Mouse (Mus musculus): ENCODE measurements around the gene Zfp82. TPM values are rescaled to one million over a fixed set of nuclear protein-coding genes. Genes with fewer than 3 reads are reported as not detected.

The Zfp82 gene
- total RNA-seq, 4 experiments from 2014 or later: 0.86 to 3.3 (median 2.8) TPM

DNA sequence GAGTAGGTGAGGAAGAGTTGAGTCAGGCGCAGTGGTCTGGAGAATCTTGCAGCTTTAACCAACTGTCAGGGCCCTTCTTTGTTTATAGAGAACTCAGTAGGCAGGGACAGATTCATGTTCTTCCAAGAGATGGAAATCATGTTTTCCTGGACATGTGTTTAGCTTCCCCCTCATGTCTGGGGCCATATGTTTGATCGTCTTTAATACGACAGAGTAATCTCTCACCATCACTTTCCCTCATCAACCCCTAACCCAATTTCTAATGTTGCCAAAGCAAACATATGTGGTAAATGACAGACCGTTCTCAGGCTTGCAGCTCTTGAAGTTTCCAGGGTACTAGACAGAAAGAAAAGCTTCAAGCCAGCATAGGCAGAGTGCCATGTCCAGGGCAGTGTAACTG is 24.6 kb downstream of the Zfp82 start:
- no peak for DNase-seq

DNA sequence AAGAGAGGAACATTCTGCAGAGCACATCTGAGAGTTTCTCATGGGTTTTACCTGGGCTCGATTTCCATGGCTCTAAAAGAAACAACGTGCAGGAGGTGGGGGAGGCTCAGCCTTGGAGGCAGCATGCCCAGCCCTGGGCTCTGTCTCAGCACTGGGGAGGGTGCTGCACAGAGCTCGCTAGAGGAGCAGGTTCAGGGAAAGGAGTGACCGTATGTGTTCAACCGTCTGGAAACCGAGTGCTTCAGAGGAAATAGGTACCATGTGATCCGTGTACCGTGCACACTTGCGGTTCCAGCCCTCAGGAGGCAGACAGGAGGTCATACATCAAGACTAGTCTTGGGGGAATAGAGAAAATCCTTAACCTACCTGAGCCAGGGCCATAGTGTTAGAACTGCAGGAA is 28.3 kb downstream of the Zfp82 start:
- DNase-seq: no peak

DNA sequence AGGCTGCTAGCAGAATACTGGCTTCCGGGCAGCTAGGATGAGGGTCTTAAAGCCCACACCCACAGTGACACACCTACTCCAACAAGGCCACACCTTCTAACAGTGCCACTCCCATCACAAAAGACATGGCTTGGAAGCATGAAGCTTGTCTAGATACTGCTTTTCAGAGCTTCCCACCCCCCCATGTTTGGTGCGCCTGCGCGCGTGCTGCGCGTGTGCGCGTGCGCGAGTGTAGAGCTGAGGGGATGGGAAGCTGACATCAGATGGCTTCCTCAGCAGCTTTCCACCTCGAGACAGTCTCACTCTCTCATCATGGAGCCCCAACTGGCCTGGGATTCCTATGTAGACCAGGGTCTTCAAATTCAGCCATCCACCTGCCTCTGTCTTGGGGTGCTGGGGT is 38.4 kb downstream of the Zfp82 start:
- DNase-seq: no peak

DNA sequence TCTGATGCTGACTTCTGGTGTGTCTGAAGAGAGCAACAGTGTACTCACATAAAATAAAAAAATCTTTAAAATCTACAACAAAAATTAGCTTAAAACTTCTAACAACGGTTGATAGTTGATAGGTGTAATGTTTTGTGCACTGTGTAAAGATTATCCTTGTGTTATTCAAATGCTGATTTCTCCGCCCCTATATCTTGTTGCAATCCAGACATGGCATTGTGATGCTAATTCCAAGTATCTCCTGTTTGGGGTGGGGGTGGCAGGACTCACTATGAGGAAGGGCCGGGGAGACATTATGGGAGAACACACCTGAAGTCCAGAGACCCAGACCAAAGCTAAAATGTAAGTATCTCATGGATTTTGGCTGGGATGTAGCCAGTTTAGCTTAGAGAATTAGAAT is 41.3 kb downstream of the Zfp82 start:
- no peak for DNase-seq

DNA sequence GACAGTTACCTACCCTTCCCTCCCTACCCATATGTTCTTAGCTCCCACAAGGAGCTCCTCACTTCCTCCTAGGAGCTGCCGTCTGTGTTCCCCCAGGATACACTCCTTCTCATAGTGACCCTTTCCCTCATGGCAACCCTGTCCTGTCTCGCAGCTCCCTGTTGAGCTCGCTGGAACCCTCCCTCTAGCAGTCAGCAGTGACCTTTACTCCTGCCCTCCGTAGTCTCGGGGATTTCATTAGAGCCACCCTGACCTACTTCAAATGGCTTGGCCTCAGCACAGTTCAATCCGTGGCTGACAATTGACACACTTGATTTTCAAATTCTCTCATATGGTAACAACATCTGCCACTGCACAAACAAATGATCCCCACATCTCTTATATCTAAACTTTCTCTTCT is 42.0 kb downstream of the Zfp82 start:
- DNase-seq: peak; percentile 12

DNA sequence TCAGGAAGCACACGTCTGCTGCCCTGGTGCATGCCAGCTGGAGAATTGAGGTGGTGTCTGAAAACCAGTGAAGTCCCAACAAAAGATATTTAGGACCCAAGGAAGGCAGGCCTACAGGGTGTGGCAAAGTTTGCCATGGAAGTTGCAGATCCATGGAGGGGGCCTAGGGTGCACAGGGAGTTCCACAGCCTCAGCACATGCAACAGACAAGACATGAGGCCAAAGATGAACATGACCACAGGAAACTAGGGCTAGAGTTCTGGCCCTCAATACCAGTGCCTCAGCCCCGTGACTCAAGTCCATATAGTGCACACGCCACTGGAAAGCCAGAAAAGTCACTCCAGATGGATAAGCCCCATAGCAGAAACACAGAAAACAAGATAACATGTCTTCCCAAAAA is 44.1 kb downstream of the Zfp82 start:
- no peak for DNase-seq

DNA sequence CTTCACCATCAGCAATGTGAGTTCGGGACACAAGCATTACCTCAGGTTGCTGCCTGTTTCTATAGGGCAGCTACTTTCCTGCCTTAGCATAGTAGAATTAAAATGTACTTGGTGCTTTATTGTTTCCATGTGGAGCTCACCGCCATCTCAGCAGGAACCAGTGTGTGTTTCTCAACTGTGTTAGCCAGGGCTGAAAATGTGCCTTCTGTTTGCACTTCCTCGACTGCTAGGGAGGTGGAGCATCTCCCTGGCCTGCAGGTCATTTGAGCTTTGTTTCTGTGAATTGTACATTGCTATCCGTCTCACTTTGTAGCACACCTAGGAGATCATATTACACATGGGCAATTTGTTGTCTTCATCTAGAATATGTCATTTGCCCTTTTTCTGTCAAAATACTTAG is 45.4 kb downstream of the Zfp82 start:
- DNase-seq: no peak

DNA sequence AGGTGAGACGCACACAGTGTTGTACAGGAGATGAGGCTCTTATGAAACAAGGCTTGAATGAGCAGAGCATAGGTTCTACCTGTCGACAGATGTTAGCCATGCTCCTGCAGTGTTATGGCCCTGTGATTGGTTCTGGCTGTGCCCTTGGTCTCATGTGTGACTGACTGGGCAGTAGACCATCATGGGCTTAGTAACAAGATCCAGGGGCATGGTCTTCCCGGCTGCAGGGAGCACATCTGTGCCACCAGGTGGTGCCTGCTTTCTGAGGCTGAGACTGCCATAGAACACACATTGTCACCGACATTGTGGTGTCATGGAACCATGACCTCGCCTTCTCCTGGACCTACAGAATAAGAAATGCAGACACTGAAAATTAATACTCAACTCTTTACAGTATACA is 47.3 kb downstream of the Zfp82 start:
- no peak for DNase-seq

DNA sequence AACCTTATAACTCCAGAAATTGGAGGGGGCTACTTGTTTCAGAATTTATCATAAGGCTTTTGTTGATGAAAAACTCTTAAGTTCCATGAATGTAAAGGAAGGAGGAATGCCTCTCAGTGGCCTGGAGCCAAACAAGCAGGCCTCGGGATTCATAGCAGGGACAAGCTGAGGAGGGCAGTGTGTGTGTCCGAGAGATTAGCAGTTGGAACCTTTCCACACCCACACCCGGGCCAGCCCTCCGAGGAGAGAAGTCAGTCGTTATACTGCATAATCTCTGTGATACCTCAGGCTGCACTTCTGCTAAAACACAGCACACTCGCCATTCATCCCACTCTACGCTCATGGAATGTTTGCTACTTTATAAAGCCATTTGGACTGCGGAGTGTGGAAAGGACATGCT is 48.9 kb downstream of the Zfp82 start:
- DNase-seq: no peak

DNA sequence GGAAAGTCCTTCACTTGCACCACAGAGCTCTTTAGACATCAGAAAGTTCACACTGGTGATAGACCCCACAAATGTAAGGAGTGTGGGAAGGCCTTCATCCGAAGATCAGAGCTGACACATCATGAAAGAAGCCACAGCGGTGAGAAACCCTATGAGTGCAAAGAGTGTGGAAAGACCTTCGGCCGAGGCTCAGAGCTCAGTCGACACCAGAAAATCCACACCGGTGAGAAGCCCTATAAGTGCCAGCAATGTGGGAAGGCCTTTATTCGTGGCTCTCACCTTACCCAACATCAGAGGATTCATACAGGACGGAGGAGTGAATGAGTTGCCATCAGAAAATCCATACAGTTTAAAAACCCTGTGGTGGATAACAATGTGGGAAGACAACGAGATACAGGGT is 49.4 kb downstream of the Zfp82 start:
- no peak for DNase-seq

DNA sequence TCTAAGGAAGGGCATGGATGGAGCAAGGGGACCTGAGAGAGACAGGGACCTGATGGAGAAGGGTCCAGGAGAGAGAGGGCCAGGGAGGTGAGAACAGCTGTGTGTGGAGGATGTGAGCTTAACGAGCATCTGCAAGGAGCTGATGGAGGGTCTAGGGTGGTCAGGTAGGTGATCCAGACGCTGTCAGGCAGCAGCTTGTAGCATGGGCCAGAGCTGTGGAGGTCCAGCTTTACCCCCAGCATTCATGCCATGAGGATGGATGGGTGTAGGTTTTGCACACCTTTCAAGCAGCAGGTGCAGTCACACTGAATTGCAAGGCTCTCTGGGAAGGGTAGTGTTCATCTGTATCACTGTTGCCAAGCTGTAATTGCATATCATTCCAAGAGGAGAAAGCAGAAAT is 53.2 kb downstream of the Zfp82 start:
- no peak for DNase-seq

DNA sequence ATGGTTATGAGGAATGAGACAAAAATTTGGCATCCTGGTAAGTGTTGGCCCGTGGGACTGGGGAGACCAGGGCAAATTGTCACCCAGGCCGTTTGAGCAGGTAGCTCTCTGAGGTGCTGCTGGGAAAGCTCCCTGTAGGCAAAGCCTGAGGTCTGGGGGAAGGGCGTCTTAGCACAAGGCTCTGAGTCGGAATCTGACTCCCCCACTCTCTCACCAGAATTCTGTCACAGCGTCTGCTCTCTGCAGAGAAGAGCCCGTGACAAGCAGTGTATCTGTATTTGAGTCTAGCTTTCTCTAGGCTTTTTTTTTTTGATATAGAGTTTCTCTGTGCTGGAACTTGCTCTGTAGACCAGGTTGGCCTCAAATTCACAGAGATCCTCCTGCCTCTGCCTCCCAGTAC is 55.5 kb downstream of the Zfp82 start:
- DNase-seq: no peak

DNA sequence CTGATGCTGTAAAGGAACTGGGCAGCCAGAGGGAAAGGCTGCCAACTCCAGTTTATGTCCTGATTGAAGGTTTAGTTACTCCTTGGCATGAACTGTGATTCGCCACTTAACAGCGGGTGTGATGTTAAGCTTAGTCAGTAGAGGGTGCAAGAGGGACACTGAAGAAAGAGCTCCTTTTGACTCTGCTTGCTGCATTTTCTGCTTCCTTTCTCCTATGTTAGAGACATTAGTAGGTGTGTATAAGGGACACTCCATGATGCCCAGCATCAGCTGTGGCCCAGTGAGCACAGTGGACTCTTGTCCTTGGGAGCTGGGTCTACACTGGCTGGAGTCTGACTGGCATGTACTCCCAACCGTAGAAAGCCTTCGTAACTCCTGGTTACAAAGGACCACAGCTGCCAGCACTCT is 59.7 kb downstream of the Zfp82 start:
- DNase-seq: no peak

DNA sequence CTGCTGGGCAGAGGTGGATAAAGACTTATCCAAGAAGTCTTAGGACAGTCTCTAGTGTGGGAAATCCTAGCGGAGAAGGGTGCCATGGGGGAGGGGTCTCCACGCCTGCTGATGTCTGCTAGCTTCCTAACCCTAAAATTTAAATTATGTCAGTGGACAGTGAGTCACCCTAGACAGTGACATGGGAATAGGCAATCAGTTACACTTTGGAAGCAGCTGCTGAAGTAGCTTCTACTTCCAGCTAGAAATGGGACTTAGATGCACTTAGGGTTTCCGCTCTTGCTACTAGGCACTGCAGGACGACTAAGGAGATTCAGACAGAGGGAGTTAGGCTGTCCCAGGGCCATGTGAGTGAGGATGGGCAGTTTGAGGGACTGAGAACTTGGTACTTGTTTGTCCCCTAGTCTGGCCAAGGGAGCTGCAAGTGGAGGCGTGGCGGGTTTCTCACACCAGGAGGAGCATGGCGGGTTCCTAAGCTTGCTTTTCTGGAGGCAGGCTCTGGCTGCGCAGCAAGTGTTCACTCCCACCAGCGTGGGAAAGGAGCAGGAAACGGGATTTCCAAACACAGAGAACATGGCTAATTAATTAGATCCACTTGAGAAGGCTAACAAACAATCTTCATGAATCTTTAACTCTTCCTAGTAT is 62.0 kb downstream of the Zfp82 start:
- DNase-seq: no peak

DNA sequence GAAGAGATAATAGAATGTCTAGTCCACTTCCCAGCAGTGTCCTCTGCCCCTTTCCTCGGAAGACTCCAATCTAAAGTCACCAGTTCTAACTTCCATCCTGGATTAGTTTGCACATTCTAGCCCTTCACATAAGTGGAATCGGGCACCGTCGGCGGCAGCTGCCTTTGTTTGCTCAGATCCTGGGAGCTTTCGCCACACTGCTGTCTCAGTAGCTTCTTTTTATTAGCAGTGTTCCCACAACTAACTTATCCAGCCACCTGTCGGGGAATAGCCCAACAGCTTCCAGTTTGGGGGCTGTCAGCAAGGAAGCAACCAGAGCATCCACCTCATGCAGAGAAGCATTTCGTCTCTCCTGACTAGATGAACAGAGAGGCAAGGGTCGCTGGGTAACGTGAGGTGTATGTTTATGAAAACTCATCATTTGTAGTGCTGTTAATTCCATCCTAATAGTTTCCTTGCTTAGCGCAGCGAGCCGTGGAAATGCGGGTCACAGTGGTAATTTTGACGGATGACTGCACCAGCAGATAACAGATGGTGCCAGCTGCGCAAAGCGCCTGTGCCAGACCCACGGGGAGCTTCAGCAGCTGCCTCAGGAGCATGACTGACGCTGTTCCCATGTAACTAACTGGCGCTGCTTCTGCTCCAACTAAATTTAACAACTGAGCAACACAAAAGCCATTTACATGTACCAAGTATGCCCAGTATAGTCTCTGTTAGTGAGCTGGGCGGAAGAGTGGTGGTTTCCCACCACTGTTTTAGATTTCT is 63.2 kb downstream of the Zfp82 start:
- no peak for DNase-seq

DNA sequence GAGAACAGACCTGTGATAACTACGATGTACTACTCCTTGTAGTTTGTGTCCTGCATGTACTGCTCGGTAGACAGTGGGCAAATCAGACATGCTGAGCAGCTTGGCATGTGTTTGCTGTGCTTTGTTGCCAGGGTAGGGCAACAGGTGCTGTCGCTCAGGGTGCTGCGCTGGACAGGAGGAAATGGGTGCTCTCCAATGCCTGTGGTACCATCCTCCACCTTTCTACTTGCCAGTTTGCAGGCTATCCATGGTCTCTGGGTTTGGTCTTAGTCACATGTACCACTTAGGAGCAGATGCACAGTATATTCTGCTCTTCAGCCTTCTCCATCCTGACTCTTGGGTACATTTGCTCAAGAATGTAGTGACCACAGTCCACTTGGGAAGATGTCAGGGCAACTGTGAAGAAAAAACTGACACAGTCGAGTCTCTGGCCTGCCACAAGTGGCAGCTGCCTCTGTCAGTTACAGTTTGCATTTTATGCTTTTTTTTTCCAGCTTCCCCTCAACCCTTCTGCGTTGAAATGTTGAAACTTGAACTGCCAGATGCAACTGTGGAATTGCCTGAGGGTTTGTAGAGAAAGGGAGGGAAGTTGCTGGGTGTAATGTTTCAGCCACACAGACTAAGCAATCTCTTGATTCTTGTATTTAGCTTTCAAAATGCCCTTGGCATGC is 64.5 kb downstream of the Zfp82 start:
- no peak for DNase-seq

DNA sequence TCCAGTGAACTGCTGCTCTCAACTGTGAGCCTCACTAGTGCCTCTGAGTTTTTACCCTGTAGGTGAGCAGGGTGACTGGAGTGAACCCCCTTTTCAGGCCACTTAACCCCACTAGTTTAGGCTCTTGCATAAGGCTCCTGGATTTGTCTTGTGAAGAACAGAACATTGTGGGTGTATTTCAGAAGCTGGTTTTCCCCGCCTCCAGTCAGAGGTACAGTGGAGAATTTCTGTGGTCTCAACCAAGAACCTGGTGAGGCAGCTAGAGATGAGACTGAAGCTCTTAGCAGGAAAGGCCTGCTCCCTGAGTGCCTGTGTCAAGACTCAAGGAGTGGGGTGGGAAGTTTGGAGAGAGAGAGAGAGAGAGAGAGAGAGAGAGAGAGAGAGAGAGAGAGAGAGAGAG is 65.1 kb downstream of the Zfp82 start:
- no peak for DNase-seq

Small RNA genes within 50 kb of the gene (microRNA-seq; reads per million reads assigned to microRNA genes)
- gene Gm23368: 0 reads per million in 2 experiments

Other genes with a start within 250 kb of the Zfp82 start
- gene Zfp940, start 219.2 kb downstream of the Zfp82 start, total RNA-seq (2022): 1 to 10 TPM in 3 of 4 experiments, under 1 TPM in 1; 0.94 to 1.7 (median 1.2) TPM
- 1 to 10 TPM; 5.4 to 9.8 (median 8.1) TPM for gene Zfp420, start 212.9 kb downstream of the Zfp82 start, total RNA-seq (2022)
- 10 to 100 TPM; 10.4 to 16.1 (median 11.8) TPM for gene Zfp27, start 166.3 kb downstream of the Zfp82 start, total RNA-seq (2022)
- gene Zfp383, start 164.7 kb downstream of the Zfp82 start, total RNA-seq (2022): 10 to 100 TPM in 2 of 4 experiments, 1 to 10 TPM in 2; 6.6 to 11.0 (median 8.9) TPM
- 10 to 100 TPM; 11.0 to 14.6 (median 12.1) TPM for gene Zfp74, start 118.8 kb downstream of the Zfp82 start, total RNA-seq (2022)
- 10 to 100 TPM; 10.7 to 13.1 (median 11.9) TPM for gene Zfp568, start 88.9 kb downstream of the Zfp82 start, total RNA-seq (2022)
- 1 to 10 TPM; 3.7 to 6.6 (median 4.9) TPM for gene Zfp14, start 21.5 kb downstream of the Zfp82 start, total RNA-seq (2022)
- 1 to 10 TPM in 1 of 4 experiments, under 1 TPM in 1, not detected in 2; 0.48 to 2.2 TPM for gene Gm26920, start 17.5 kb upstream of the Zfp82 start, total RNA-seq (2022)
- 1 to 10 TPM; 1.9 to 4.7 (median 4.1) TPM for gene Zfp566, start 17.6 kb upstream of the Zfp82 start, total RNA-seq (2022)
- 10 to 100 TPM; 39.9 to 66.1 (median 44.5) TPM for gene Zfp260, start 21.9 kb upstream of the Zfp82 start, total RNA-seq (2022)
- gene Zfp382, start 49.0 kb upstream of the Zfp82 start, total RNA-seq (2022): 1 to 10 TPM; 3.6 to 5.7 (median 4.5) TPM
- gene Zfp146, start 96.8 kb upstream of the Zfp82 start, total RNA-seq (2022): 10 to 100 TPM; 46.0 to 55.4 (median 54.0) TPM
- 100 to 1,000 TPM in 3 of 4 experiments, 10 to 100 TPM in 1; 65.3 to 235 (median 137) TPM for gene Cox7a1, start 111.2 kb upstream of the Zfp82 start, total RNA-seq (2022)
- 100 to 1,000 TPM; 562 to 740 (median 679) TPM for gene Capns1, start 125.9 kb upstream of the Zfp82 start, total RNA-seq (2022)
- 10 to 100 TPM; 62.8 to 93.8 (median 72.7) TPM for gene Polr2i, start 159.0 kb upstream of the Zfp82 start, total RNA-seq (2022)
- 100 to 1,000 TPM; 102 to 119 (median 108) TPM for gene Tbcb, start 159.4 kb upstream of the Zfp82 start, total RNA-seq (2022)
- gene Ovol3, start 162.8 kb upstream of the Zfp82 start, total RNA-seq (2022): not detected
- under 1 TPM in 2 of 4 experiments, not detected in 2; 0.21 to 0.97 TPM for gene Thap8, start 207.2 kb upstream of the Zfp82 start, total RNA-seq (2022)
- 1 to 10 TPM; 2.7 to 7.5 (median 4.5) TPM for gene Wdr62, start 207.5 kb upstream of the Zfp82 start, total RNA-seq (2022)
- gene Clip3, start 218.8 kb upstream of the Zfp82 start, total RNA-seq (2022): 10 to 100 TPM; 20.8 to 35.8 (median 30.0) TPM
- 100 to 1,000 TPM in 1 of 4 experiments, 10 to 100 TPM in 3; 60.5 to 112 (median 82.7) TPM for gene Alkbh6, start 235.8 kb upstream of the Zfp82 start, total RNA-seq (2022)
- 100 to 1,000 TPM in 1 of 4 experiments, 10 to 100 TPM in 3; 22.5 to 102 (median 57.8) TPM for gene Syne4, start 241.9 kb upstream of the Zfp82 start, total RNA-seq (2022)
- 1 to 10 TPM in 3 of 4 experiments, under 1 TPM in 1; 0.87 to 2.2 (median 1.8) TPM for gene E130208F15Rik, start 248.8 kb upstream of the Zfp82 start, total RNA-seq (2022)